Mouse (Mus musculus): Measurements from ENCODE around the gene Smg1. TPM values are rescaled to one million over a fixed set of nuclear protein-coding genes. Genes with fewer than 3 reads are reported as not detected.
"Not testable (repeated sequence)": the region's sequence is repeated elsewhere in the genome, so short reads cannot be mapped to it uniquely, and the experiment has no call there.

The Smg1 gene
- polyA plus RNA-seq, 1 experiment from 2014 or later, result 28.3 TPM

GRCm38 (mm10) chr7:118181123-118181522 lies 62.3 kb downstream of the Smg1 start:
- no peak overlapping the region for H3K27ac ChIP-seq (ENCODE audit: low read depth)
- no peaks in the 10 kb centered on the region for H3K4me1 ChIP-seq (ENCODE audit: insufficient read depth)
- TF ChIP-seq CTCF (IDR thresholded peaks at IDR 0.05; ENCODE audit: low read depth), result no peak
- H3K36me3 ChIP-seq (ENCODE audit: insufficient read depth), result peaks cover 74% of the 10 kb centered on the region
- H3K9me3 ChIP-seq (ENCODE audit: low read depth, low read length), result no peaks in the 10 kb centered on the region
- DNase-seq, result no peak
- H3K4me3 ChIP-seq (ENCODE audit: low read depth, low read length), result no peak overlapping the region
- ATAC-seq (ENCODE audit: insufficient read depth), result no peak
- WGBS, result 77% methylated on average over 3 of the region's 3 CpGs
- no peak overlapping the region for H3K4me2 ChIP-seq
- no peaks in the 10 kb centered on the region for H3K27me3 ChIP-seq (ENCODE audit: insufficient read depth, low read length)
- H3K9ac ChIP-seq, result no peak overlapping the region

- TF ChIP-seq CTCF (IDR thresholded peaks at IDR 0.05; ENCODE audit: low read depth), result no peak
- Histone ChIP-seq H3K4me2 (no peak overlapping the region), H3K4me3 (ENCODE audit: low read depth, low read length) (no peak overlapping the region), H3K9ac (no peak overlapping the region), H3K27ac (ENCODE audit: low read depth) (no peak overlapping the region), H3K36me3 (ENCODE audit: insufficient read depth) (peaks cover 68% of the 10 kb centered on the region), H3K4me1 (ENCODE audit: insufficient read depth) (no peaks in the 10 kb centered on the region), H3K9me3 (ENCODE audit: low read depth, low read length) (no peaks in the 10 kb centered on the region), H3K27me3 (ENCODE audit: insufficient read depth, low read length) (no peaks in the 10 kb centered on the region)
- DNase-seq (no peak), ATAC-seq (ENCODE audit: insufficient read depth) (no peak)
- 72% methylated on average over 3 of the region's 3 CpGs for WGBS
These were observed 63.7 kb downstream of the Smg1 start for GRCm38 (mm10) chr7:118179782-118180181.

GRCm38 (mm10) chr7:118175821-118176355 lies 67.6 kb downstream of the Smg1 start:
- H3K27ac ChIP-seq (ENCODE audit: low read depth), result no peak overlapping the region
- no peak for TF ChIP-seq CTCF (IDR thresholded peaks at IDR 0.05; ENCODE audit: low read depth)
- peaks cover 67% of the 10 kb centered on the region for H3K36me3 ChIP-seq (ENCODE audit: insufficient read depth)
- no peak overlapping the region for H3K4me2 ChIP-seq
- DNase-seq (no peak), ATAC-seq (ENCODE audit: insufficient read depth) (no peak)
- no peak overlapping the region for H3K9ac ChIP-seq
- 72% methylated on average over 1 of the region's 1 CpGs for WGBS
- no peaks in the 10 kb centered on the region for H3K27me3 ChIP-seq (ENCODE audit: insufficient read depth, low read length)
- H3K9me3 ChIP-seq (ENCODE audit: low read depth, low read length), result no peaks in the 10 kb centered on the region
- no peak overlapping the region for H3K4me3 ChIP-seq (ENCODE audit: low read depth, low read length)
- H3K4me1 ChIP-seq (ENCODE audit: insufficient read depth), result no peaks in the 10 kb centered on the region

GRCm38 (mm10) chr7:118170125-118170524 lies 73.3 kb downstream of the Smg1 start:
- H3K4me1 ChIP-seq (ENCODE audit: insufficient read depth); H3K4me2 ChIP-seq; H3K27me3 ChIP-seq (ENCODE audit: insufficient read depth, low read length); ATAC-seq (ENCODE audit: insufficient read depth); H3K9me3 ChIP-seq (ENCODE audit: low read depth, low read length); H3K9ac ChIP-seq; H3K27ac ChIP-seq (ENCODE audit: low read depth); DNase-seq; H3K4me3 ChIP-seq (ENCODE audit: low read depth, low read length): not testable (repeated sequence)
- 84% methylated on average over 2 of the region's 2 CpGs for WGBS
- H3K36me3 ChIP-seq (ENCODE audit: insufficient read depth), result peaks cover 85% of the 10 kb centered on the region

GRCm38 (mm10) chr7:118163006-118163405 lies 80.5 kb downstream of the Smg1 start:
- ATAC-seq (ENCODE audit: insufficient read depth) (no peak), DNase-seq (no peak)
- WGBS, result 95% methylated on average over 8 of the region's 8 CpGs
- Histone ChIP-seq H3K9ac (no peak overlapping the region), H3K4me3 (ENCODE audit: low read depth, low read length) (no peak overlapping the region), H3K4me2 (no peak overlapping the region), H3K27ac (ENCODE audit: low read depth) (no peak overlapping the region), H3K9me3 (ENCODE audit: low read depth, low read length) (no peaks in the 10 kb centered on the region), H3K4me1 (ENCODE audit: insufficient read depth) (no peaks in the 10 kb centered on the region), H3K27me3 (ENCODE audit: insufficient read depth, low read length) (no peaks in the 10 kb centered on the region), H3K36me3 (ENCODE audit: insufficient read depth) (peaks cover 57% of the 10 kb centered on the region)
- no peak for TF ChIP-seq CTCF (IDR thresholded peaks at IDR 0.05; ENCODE audit: low read depth)

- DNase-seq, result no peak
- Histone ChIP-seq H3K27me3 (ENCODE audit: insufficient read depth, low read length) (no peaks in the 10 kb centered on the region), H3K4me2 (no peak overlapping the region), H3K9ac (no peak overlapping the region), H3K36me3 (ENCODE audit: insufficient read depth) (peaks cover 56% of the 10 kb centered on the region), H3K4me1 (ENCODE audit: insufficient read depth) (no peaks in the 10 kb centered on the region), H3K9me3 (ENCODE audit: low read depth, low read length) (no peaks in the 10 kb centered on the region), H3K4me3 (ENCODE audit: low read depth, low read length) (no peak overlapping the region), H3K27ac (ENCODE audit: low read depth) (no peak overlapping the region)
- TF ChIP-seq CTCF (IDR thresholded peaks at IDR 0.05; ENCODE audit: low read depth), result no peak
- 88% methylated on average over 3 of the region's 3 CpGs for WGBS
- no peak for ATAC-seq (ENCODE audit: insufficient read depth)
These were observed 83.3 kb downstream of the Smg1 start for GRCm38 (mm10) chr7:118160121-118160520.

GRCm38 (mm10) chr7:118156461-118156860 lies 87.0 kb downstream of the Smg1 start:
- no peak overlapping the region for H3K4me2 ChIP-seq
- no peaks in the 10 kb centered on the region for H3K4me1 ChIP-seq (ENCODE audit: insufficient read depth)
- peaks cover 80% of the 10 kb centered on the region for H3K36me3 ChIP-seq (ENCODE audit: insufficient read depth)
- ATAC-seq (ENCODE audit: insufficient read depth), result no peak
- H3K27me3 ChIP-seq (ENCODE audit: insufficient read depth, low read length), result no peaks in the 10 kb centered on the region
- no peak for DNase-seq
- 90% methylated on average over 7 of the region's 7 CpGs for WGBS
- no peak overlapping the region for H3K27ac ChIP-seq (ENCODE audit: low read depth)
- no peak overlapping the region for H3K9ac ChIP-seq
- H3K4me3 ChIP-seq (ENCODE audit: low read depth, low read length), result no peak overlapping the region
- no peak for TF ChIP-seq CTCF (IDR thresholded peaks at IDR 0.05; ENCODE audit: low read depth)
- H3K9me3 ChIP-seq (ENCODE audit: low read depth, low read length), result no peaks in the 10 kb centered on the region

GRCm38 (mm10) chr7:118154150-118154549 lies 89.3 kb downstream of the Smg1 start:
- 87% methylated on average over 6 of the region's 6 CpGs for WGBS
- no peak overlapping the region for H3K27ac ChIP-seq (ENCODE audit: low read depth)
- H3K9ac ChIP-seq, result no peak overlapping the region
- peaks cover 80% of the 10 kb centered on the region for H3K36me3 ChIP-seq (ENCODE audit: insufficient read depth)
- no peaks in the 10 kb centered on the region for H3K4me1 ChIP-seq (ENCODE audit: insufficient read depth)
- H3K4me2 ChIP-seq, result no peak overlapping the region
- no peak for TF ChIP-seq CTCF (IDR thresholded peaks at IDR 0.05; ENCODE audit: low read depth)
- ATAC-seq (ENCODE audit: insufficient read depth) (no peak), DNase-seq (no peak)
- H3K4me3 ChIP-seq (ENCODE audit: low read depth, low read length), result no peak overlapping the region
- no peaks in the 10 kb centered on the region for H3K9me3 ChIP-seq (ENCODE audit: low read depth, low read length)
- no peaks in the 10 kb centered on the region for H3K27me3 ChIP-seq (ENCODE audit: insufficient read depth, low read length)

Measured in lung, embryonic 14.5 days (tissue).